Mouse (Mus musculus) B cell, adult 2 months (primary cell): ENCODE results near the gene Cdyl.
A peak's percentile ranks its signal among the peaks of the same experiment; 100 is the strongest.

Source experiments
- DNase-seq, 2 experiments: peaks; one replicate each; pipeline ENCODE4 v3.0.0; 2022

Cdyl gene

GRCm38 (mm10) chr13:35848694-35849093 lies 189.1 kb downstream of the Cdyl start:
- DNase-seq, result no peak

DNA sequence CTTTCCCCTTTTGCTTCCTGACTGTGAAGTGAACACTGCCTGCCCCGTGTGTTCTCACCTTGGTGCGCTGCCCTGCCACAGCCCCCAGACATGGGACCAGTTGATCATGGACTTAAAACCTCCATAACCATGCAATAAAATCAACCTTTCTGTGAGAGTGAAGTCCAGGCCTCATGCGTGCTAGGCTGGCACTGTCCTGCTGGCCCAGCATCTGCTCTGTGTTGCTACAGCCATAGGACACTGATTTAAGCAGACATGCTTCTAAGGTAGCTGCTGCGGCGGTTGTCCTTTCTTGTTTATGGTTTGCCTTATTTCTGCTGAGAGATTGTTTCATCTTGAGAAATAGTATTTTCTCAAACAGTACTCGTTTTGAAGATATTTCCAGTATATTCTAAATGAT lies 191.9 kb downstream of the Cdyl start:
- DNase-seq, result no peak

GRCm38 (mm10) chr13:35852851-35853575 lies 193.4 kb downstream of the Cdyl start:
- DNase-seq, result no peak

- DNase-seq, result no peak
Observed at GRCm38 (mm10) chr13:35857486-35857885, 197.9 kb downstream of the Cdyl start.

GRCm38 (mm10) chr13:35860916-35861315 lies 201.3 kb downstream of the Cdyl start:
- no peak for DNase-seq

- DNase-seq, result no peak
Observed at GRCm38 (mm10) chr13:35870659-35871058, 211.0 kb downstream of the Cdyl start.

DNA sequence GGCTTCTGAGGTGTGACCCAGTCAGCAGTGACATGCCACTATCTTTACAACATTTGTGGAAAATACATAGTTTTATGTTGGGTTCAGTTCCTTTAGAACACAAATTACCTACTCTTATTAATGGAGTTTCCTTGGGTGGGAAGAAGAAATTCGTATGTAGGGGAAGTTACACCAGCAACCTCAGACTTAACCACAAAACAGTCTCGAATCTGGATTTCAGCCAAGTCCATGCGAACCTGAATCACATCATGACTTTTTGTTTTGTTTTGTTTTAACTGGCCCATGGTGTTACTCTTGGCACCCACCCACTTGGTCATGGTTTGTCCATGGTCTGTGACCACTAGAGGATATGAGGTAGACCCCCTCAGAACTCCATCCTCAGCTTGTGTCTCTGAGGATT lies 211.5 kb downstream of the Cdyl start:
- DNase-seq, result no peak

GRCm38 (mm10) chr13:35875396-35875795 lies 215.8 kb downstream of the Cdyl start:
- no peak for DNase-seq

- no peak for DNase-seq
Observed at GRCm38 (mm10) chr13:35878282-35878681, 218.6 kb downstream of the Cdyl start.

DNA sequence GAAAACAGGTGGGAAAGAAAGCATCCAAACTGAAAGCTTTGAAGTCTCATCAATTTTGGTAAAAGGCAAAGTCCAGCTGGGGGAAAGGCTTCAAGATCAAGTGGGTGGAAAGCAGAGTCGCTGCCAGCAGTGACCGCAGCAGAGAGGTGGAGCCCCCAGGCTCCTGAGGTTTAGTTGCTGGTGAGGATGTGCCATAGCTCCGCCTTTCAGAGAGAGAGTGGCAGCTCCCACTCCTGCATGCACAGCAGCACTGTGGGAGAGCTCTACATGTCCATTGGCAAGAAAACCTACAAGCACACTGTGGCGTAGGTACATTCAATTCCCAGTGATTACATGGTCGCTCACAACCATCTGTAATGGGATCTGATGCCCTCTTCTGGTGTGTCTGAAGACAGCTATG lies 219.4 kb downstream of the Cdyl start:
- DNase-seq, result no peak

DNA sequence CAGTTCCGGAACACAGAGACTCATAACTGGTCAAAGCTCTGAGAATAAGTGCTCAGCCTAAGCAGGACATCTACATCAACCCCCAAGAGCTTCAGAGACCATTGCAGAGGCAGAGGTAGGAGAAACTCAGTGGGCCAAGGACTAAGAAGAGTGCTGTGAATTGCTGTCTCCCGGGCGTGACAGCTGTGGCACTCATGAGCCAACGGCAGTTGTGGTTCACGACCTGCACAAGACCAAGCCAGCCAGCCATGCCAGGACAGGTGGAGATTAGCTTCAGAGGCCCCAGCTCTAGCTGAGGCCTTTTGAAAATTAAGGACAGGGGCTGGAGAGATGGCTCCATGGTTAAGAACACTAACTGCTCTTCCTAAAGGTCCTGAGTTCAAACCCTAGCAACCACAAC lies 219.9 kb downstream of the Cdyl start:
- no peak for DNase-seq

DNA sequence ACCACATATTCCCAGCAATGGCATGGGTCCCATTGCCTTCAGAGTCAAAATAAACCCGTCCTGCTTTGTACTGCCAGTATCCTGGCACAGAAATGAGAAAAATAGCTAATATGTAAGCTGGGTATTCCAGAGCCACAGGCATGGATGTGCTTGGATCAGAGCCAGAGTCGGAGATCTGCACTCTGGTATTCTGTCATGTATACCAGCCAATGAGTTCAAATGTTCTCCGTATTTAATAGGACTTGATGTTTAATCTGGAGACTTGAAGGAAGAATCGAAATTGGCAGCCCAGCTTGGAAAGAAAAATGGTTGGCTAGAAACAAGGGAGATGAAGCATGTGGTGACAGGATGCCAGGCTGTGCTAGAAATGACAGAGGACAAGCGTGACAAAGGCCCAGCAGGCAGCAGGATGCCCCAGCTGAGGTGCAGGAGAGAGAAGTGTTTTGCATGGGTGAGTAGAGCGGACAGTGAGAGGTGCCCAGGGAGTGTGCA lies 221.0 kb downstream of the Cdyl start:
- no peak for DNase-seq

DNA sequence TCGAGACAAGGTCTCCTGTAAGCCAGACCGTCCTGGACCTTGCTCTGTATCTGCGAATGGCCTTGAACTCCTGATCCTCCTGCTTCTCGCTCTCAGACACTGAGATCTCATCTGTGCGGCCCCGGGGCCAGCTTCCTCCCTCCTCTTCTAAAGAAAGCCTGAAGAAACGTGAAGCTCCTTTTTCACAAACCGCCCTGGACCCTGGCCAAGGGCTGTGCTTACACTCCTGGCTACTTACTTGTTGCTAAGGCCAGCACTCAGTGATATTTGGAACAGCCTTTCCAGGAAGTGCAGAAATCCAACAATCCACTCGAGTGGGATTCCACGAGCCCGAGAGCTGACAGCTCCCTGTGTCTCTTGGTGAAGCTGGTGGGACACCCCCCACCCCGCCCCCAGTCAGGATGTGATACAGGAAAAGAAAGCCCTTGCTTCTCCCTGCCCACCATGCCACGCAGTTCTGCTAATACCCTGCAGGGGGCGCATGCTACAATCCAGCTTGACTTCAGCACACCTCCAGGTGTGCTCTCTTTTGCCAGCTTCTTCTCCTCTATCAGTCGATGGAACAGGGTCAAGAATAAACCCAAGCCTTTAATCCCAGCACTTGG lies 226.6 kb downstream of the Cdyl start:
- DNase-seq, result peak; percentile 71 to 72

GRCm38 (mm10) chr13:35892866-35893265 lies 233.2 kb downstream of the Cdyl start:
- no peak for DNase-seq

- no peak for DNase-seq
Observed at GRCm38 (mm10) chr13:35905378-35905777, 245.7 kb downstream of the Cdyl start.

- DNase-seq, result peak; percentile 91
Observed at GRCm38 (mm10) chr13:35905879-35906481, 246.3 kb downstream of the Cdyl start, which contains the start of gene Rpp40. Gene Rpp40, minus strand, starts transcription at chr13:35906359.

DNA sequence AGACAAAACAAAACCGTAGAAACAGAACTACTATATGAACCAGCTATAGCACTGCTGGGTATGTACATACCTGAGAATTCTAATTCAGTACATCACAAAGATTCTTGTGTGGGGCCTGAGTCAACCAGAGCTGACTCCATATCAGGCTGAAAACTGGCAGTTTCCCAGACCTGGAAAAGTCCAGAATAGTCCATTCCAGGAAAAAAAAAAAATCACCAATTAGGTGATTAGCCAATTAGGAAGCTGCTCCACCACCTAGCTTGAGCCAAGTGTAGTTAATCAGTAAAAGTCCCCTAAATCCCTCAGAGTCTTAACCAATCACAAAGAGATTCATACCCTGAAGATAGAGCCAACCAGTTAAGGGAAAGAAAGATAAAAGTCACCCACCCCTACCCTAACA lies 251.8 kb downstream of the Cdyl start:
- DNase-seq, result no peak
